Mouse (Mus musculus) brown adipose tissue, adult 24 weeks (tissue): ENCODE data around the gene Agpat4. TPM values are rescaled to one million over a fixed set of nuclear protein-coding genes. Genes with fewer than 3 reads are reported as not detected.

Experiments used
- H3K27ac ChIP-seq: fragments of 200-500 bp; replicated peaks from 2 replicates; pipeline ENCODE4 v1.5.1; 2012; ENCODE audit warnings: low read depth, mild to moderate bottlenecking, low read length
- H3K4me1 ChIP-seq: fragments of 200-500 bp; 2 replicates; pipeline ENCODE4 v1.6.1; 2012; ENCODE audit warnings: low read length, mixed read lengths; ENCODE audit not compliant: control insufficient read depth, insufficient read depth, insufficient read length
- H3K4me3 ChIP-seq: fragments of 200-500 bp; 2 replicates; pipeline ENCODE4 v1.5.1; 2012; ENCODE audit warnings: low read depth, mild to moderate bottlenecking, low read length, moderate library complexity; ENCODE audit not compliant: insufficient read depth
- polyA plus RNA-seq: library from polyadenylated mRNA; stranded (reverse); fragments of >200 nt; gene quantifications from 2 replicates; pipeline ENCODE4 v1.2.4, GENCODE M21; 2012; ENCODE audit not compliant: missing spikeins, insufficient read depth, insufficient read length

The Agpat4 gene
- polyA plus RNA-seq, 1 experiment = 3.3 TPM

DNA sequence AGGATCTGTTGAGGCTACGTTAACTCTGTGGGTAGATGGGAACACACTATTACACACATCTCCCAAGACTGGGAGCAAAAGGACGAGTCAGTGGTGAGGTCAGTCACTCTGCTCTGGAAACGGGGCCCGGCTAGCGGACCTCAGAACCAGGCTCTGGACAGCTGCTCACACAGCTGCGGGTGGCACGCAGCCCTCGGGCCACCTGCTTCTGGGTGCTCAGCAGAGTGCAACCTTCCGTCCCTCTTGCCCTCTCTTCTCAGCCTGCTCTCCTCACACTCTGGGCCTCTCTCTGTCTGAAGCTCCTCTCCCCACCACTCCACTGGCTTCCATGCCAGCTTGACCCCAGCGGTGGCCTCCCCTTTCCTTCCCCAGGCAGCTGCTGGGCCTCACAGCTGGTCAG lies 150.0 kb downstream of the Agpat4 start:
- H3K4me3 ChIP-seq = no peak overlapping the region
- peaks cover 7% of the 10 kb centered on the region for H3K4me1 ChIP-seq
- H3K27ac ChIP-seq = no peak overlapping the region

Other genes starting within 250 kb of the Agpat4 start
- 7.4 and 11.4 TPM in 2 replicates for gene Map3k4, start 200.1 kb downstream of the Agpat4 start, polyA plus RNA-seq